Mouse (Mus musculus) midbrain, embryonic 16.5 days (tissue): Measurements from ENCODE around the gene Gpank1. TPM values are rescaled to one million over a fixed set of nuclear protein-coding genes. Genes with fewer than 3 reads are reported as not detected.

Experiments
- ATAC-seq: fragments of 200-750 bp; cut with Nextera tagmentation; 2 replicates; pipeline ENCODE4 v1.8.0; 2017; ENCODE audit warnings: moderate TSS enrichment
- H3K27ac ChIP-seq: fragments of 300-500 bp; sonication (generic); 2 replicates; pipeline ENCODE4 v1.5.1; 2014; ENCODE audit warnings: mild to moderate bottlenecking, low read length, mixed read lengths
- H3K27me3 ChIP-seq: fragments of 300-500 bp; sonication (generic); 2 replicates; pipeline ENCODE4 v1.6.1; 2014; ENCODE audit warnings: low read depth, low read length, mixed read lengths; ENCODE audit not compliant: control insufficient read depth, insufficient read depth
- H3K36me3 ChIP-seq: fragments of 300-500 bp; sonication (generic); 2 replicates; pipeline ENCODE4 v1.6.1; 2014; ENCODE audit warnings: mild to moderate bottlenecking, low read length, moderate library complexity, mixed read lengths; ENCODE audit not compliant: control insufficient read depth, insufficient read depth
- H3K4me1 ChIP-seq: fragments of 300-500 bp; sonication (generic); 2 replicates; pipeline ENCODE4 v1.6.1; 2014; ENCODE audit warnings: mild to moderate bottlenecking, low read length, mixed read lengths; ENCODE audit not compliant: control insufficient read depth, insufficient read depth
- H3K4me2 ChIP-seq: fragments of 300-500 bp; sonication (generic); 2 replicates; pipeline ENCODE4 v1.6.1; 2014; ENCODE audit warnings: mild to moderate bottlenecking, low read length, mixed read lengths
- H3K4me3 ChIP-seq: fragments of 300-500 bp; sonication (generic); 2 replicates; pipeline ENCODE4 v1.5.1; 2014; ENCODE audit warnings: low read depth, mild to moderate bottlenecking, low read length, moderate library complexity, mixed read lengths
- H3K9ac ChIP-seq: fragments of 300-500 bp; sonication (generic); 2 replicates; pipeline ENCODE4 v1.6.1; 2014; ENCODE audit warnings: low read depth, low read length, mixed read lengths
- H3K9me3 ChIP-seq: fragments of 300-500 bp; sonication (generic); replicated peaks from 2 replicates; pipeline ENCODE4 v1.6.1; 2014; ENCODE audit warnings: mild to moderate bottlenecking, low read length, mixed read lengths; ENCODE audit not compliant: control insufficient read depth, poor library complexity, severe bottlenecking
- WGBS: fragments of 180-500 bp; shearing (Covaris S2); extraction: QIAGEN DNeasy Blood & Tissue Kit; methylation state at CpG from one replicate; pipeline ENCODE4 v1.1.7; 2014; 5-methylcytosine and 5-hydroxymethylcytosine counted together
- polyA plus RNA-seq: library from polyadenylated mRNA; unstranded; fragments of >200 nt; fragmentation: Nextera tagmentation; extraction: Ambion mirVana; gene quantifications from 2 replicates; pipeline ENCODE4 v1.2.1, GENCODE M21; 2015

Gene Gpank1
- polyA plus RNA-seq, 1 experiment from 2014 or later: 24.3 TPM

DNA sequence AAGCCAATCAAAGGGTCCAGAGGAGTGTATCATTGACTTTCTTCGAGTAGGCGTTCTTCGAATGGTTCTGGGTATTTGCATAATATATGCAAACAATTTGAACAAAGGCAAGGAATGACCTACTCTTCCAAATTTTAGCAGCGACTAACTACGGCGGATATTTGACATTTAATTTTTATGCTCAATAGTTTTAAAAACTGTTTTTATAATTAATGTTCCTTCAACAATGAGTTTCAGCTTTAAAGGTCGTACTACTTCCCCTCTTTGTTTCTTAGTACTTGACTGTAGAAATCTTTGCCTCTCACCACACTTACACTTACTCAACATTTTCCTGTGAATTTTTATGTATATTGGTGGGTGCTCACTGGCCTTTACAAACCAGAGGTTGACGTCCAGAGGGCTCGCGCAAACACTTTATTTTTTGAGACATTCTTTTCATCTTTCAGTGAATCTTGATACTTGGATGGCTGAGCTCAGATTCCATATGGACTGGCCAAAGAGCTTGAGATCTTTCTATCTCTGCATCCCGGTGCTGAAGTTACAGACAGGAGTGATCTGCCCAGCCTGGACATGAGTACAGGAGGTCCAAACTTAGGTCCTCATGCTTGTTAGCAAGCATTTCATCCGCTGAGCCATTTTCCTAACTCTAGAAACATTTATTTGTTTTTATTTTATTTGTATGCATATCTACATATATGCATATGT, 44.3 kb downstream of the Gpank1 start:
- ATAC-seq: no peak

GRCm38 (mm10) chr17:35166352-35167035, 45.2 kb downstream of the Gpank1 start:
- no peak for ATAC-seq
- Histone ChIP-seq H3K9me3 (no peaks in the 10 kb centered on the region), H3K9ac (peak overlapping the region; percentile 63; the same call in 1 of the 2 replicates), H3K4me2 (peak overlapping the region; percentile 66), H3K4me3 (peak overlapping the region; percentile 99), H3K27me3 (no peaks in the 10 kb centered on the region), H3K4me1 (peaks cover 27% of the 10 kb centered on the region), H3K36me3 (no peaks in the 10 kb centered on the region; the same call in 1 of the 2 replicates), H3K27ac (peak overlapping the region; percentile 99)
- WGBS: 66% methylated on average over 8 of the region's 8 CpGs

More for the DNA sequence above, 44.3 kb downstream of the Gpank1 start:
- peak overlapping the region; percentile 99 for H3K4me3 ChIP-seq
- H3K4me1 ChIP-seq: peaks cover 29% of the 10 kb centered on the region
- H3K9ac ChIP-seq: peak overlapping the region; percentile 63
- no peaks in the 10 kb centered on the region for H3K27me3 ChIP-seq
- peak overlapping the region; percentile 99 for H3K27ac ChIP-seq
- H3K9me3 ChIP-seq: no peaks in the 10 kb centered on the region
- H3K36me3 ChIP-seq: peaks cover 8% of the 10 kb centered on the region
- 17% methylated on average over 12 of the region's 12 CpGs for WGBS
- H3K4me2 ChIP-seq: peak overlapping the region; percentile 66

GRCm38 (mm10) chr17:35167794-35168193, 46.5 kb downstream of the Gpank1 start:
- H3K4me1 ChIP-seq: peaks cover 16% of the 10 kb centered on the region
- 88% methylated on average over 7 of the region's 7 CpGs for WGBS
- no peak for ATAC-seq
- H3K36me3 ChIP-seq: no peaks in the 10 kb centered on the region
- no peaks in the 10 kb centered on the region for H3K27me3 ChIP-seq
- no peaks in the 10 kb centered on the region for H3K9me3 ChIP-seq
- no peak overlapping the region for H3K4me3 ChIP-seq
- no peak overlapping the region for H3K9ac ChIP-seq
- H3K4me2 ChIP-seq: no peak overlapping the region
- no peak overlapping the region for H3K27ac ChIP-seq

- Histone ChIP-seq H3K36me3 (no peaks in the 10 kb centered on the region), H3K4me2 (no peak overlapping the region), H3K27ac (no peak overlapping the region), H3K9me3 (no peaks in the 10 kb centered on the region), H3K9ac (no peak overlapping the region), H3K4me3 (no peak overlapping the region), H3K27me3 (no peaks in the 10 kb centered on the region), H3K4me1 (peaks cover 10% of the 10 kb centered on the region)
- no peak for ATAC-seq
- WGBS: 18% methylated on average over 4 of the region's 4 CpGs
Measured at GRCm38 (mm10) chr17:35168541-35169207, 47.4 kb downstream of the Gpank1 start.

DNA sequence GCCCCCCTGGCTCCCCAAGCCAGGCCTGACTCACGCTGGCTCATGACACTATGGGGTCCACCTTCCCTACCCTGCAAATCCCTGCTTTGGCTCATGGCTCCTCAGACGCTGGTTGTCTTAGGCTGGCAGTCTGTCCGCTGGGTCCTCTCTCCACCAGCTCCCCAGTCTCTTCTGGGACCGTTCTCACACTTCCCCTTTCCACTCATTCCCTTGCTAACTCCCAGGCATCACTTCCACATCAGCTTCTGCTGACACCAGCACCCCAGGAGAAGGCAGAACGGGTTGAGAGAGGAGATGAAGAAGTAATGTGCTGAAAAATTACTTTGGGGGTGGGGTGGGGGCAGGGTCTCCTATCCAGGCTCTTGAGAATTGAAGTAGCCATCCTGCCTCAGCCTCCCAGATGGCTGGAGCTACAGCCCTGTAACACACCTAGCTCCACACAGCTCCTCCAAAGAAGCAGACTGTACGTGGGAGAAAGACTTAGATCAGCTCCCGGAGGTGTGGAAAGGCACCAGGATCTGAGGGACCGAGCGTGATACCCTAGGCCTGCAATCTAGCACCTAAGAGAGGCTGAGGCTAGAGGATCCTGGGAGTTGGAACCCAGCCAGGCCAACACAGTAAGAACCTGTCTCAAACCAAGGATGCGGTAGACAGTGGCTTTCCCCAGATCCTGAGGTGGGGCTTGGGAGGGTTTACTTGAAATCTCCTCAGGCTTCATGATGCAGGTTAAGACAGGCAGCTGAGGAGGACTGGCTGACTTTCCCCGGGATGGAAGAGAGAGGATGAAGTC, 51.4 kb downstream of the Gpank1 start:
- Histone ChIP-seq H3K4me3 (no peak overlapping the region), H3K9ac (no peak overlapping the region), H3K9me3 (no peaks in the 10 kb centered on the region), H3K27ac (no peak overlapping the region), H3K27me3 (no peaks in the 10 kb centered on the region), H3K4me1 (no peaks in the 10 kb centered on the region), H3K4me2 (no peak overlapping the region), H3K36me3 (no peaks in the 10 kb centered on the region)
- no peak for ATAC-seq
- 67% methylated on average over 11 of the region's 11 CpGs for WGBS

- Histone ChIP-seq H3K27ac (no peak overlapping the region), H3K9me3 (no peaks in the 10 kb centered on the region), H3K4me3 (no peak overlapping the region), H3K36me3 (no peaks in the 10 kb centered on the region), H3K4me1 (no peaks in the 10 kb centered on the region), H3K4me2 (no peak overlapping the region), H3K27me3 (no peaks in the 10 kb centered on the region), H3K9ac (no peak overlapping the region)
- ATAC-seq: no peak
- 82% methylated on average over 3 of the region's 3 CpGs for WGBS
Measured at GRCm38 (mm10) chr17:35173329-35173728, 52.1 kb downstream of the Gpank1 start.

Other genes starting within 250 kb of the Gpank1 start
- gene Zbtb12, start 242.0 kb upstream of the Gpank1 start, polyA plus RNA-seq: 12.4 and 13.1 TPM in 2 replicates
- gene Gm20547, start 239.4 kb upstream of the Gpank1 start, polyA plus RNA-seq: 0.16 TPM in 1 of 2 replicates, not detected in the other
- gene C2, start 223.2 kb upstream of the Gpank1 start, polyA plus RNA-seq: 1.6 and 2.4 TPM in 2 replicates
- gene Ehmt2, start 223.0 kb upstream of the Gpank1 start, polyA plus RNA-seq: 99.8 and 102 TPM in 2 replicates
- 0.09 TPM in 1 of 2 replicates, not detected in the other for gene Slc44a4, start 207.0 kb upstream of the Gpank1 start, polyA plus RNA-seq
- gene Neu1, start 190.2 kb upstream of the Gpank1 start, polyA plus RNA-seq: 38.6 and 42.3 TPM in 2 replicates
- 0.24 TPM in 1 of 2 replicates, not detected in the other for gene Hspa1b, start 162.2 kb upstream of the Gpank1 start, polyA plus RNA-seq
- not detected in 2 replicates for gene Gm20481, start 151.5 kb upstream of the Gpank1 start, polyA plus RNA-seq
- 13.4 and 19.3 TPM in 2 replicates for gene Hspa1a, start 149.3 kb upstream of the Gpank1 start, polyA plus RNA-seq
- gene Hspa1l, start 148.8 kb upstream of the Gpank1 start, polyA plus RNA-seq: 2.0 and 2.4 TPM in 2 replicates
- 97.2 and 107 TPM in 2 replicates for gene Lsm2, start 139.6 kb upstream of the Gpank1 start, polyA plus RNA-seq
- 54.8 and 56.5 TPM in 2 replicates for gene Vars, start 120.5 kb upstream of the Gpank1 start, polyA plus RNA-seq
- 0.16 and 0.26 TPM in 2 replicates for gene Vwa7, start 104.9 kb upstream of the Gpank1 start, polyA plus RNA-seq
- gene Sapcd1, start 93.4 kb upstream of the Gpank1 start, polyA plus RNA-seq: 0.71 and 1.1 TPM in 2 replicates
- gene Msh5, start 74.7 kb upstream of the Gpank1 start, polyA plus RNA-seq: 1.9 and 2.4 TPM in 2 replicates
- 51.2 and 54.7 TPM in 2 replicates for gene Clic1, start 71.5 kb upstream of the Gpank1 start, polyA plus RNA-seq
- 312 and 341 TPM in 2 replicates for gene Ddah2, start 62.4 kb upstream of the Gpank1 start, polyA plus RNA-seq
- gene Ly6g6c, start 56.1 kb upstream of the Gpank1 start, polyA plus RNA-seq: 0.30 TPM in 1 of 2 replicates, not detected in the other
- gene Mpig6b, start 55.3 kb upstream of the Gpank1 start, polyA plus RNA-seq: 0.12 and 0.15 TPM in 2 replicates
- gene Ly6g6e, start 44.6 kb upstream of the Gpank1 start, polyA plus RNA-seq: 0.26 and 0.31 TPM in 2 replicates
- 0.57 and 1.5 TPM in 2 replicates for gene Ly6g6d, start 43.4 kb upstream of the Gpank1 start, polyA plus RNA-seq
- not detected in 2 replicates for gene Ly6g6f, start 35.8 kb upstream of the Gpank1 start, polyA plus RNA-seq
- gene Abhd16a, start 32.2 kb upstream of the Gpank1 start, polyA plus RNA-seq: 105 and 107 TPM in 2 replicates
- gene Ly6g5c, start 13.2 kb upstream of the Gpank1 start, polyA plus RNA-seq: not detected in 2 replicates
- gene Ly6g5b, start 6.0 kb upstream of the Gpank1 start, polyA plus RNA-seq: 1.5 TPM in 2 replicates
- 315 and 331 TPM in 2 replicates for gene Csnk2b, start 598 bp downstream of the Gpank1 start, polyA plus RNA-seq
- 7.8 and 8.7 TPM in 2 replicates for gene D17H6S53E, start 4.9 kb downstream of the Gpank1 start, polyA plus RNA-seq
- gene Apom, start 10.6 kb downstream of the Gpank1 start, polyA plus RNA-seq: 0.24 and 0.29 TPM in 2 replicates
- 70.5 and 75.7 TPM in 2 replicates for gene Bag6, start 13.7 kb downstream of the Gpank1 start, polyA plus RNA-seq
- 148 and 167 TPM in 2 replicates for gene Prrc2a, start 43.4 kb downstream of the Gpank1 start, polyA plus RNA-seq
- gene Aif1, start 54.6 kb downstream of the Gpank1 start, polyA plus RNA-seq: 6.2 and 6.9 TPM in 2 replicates
- 4.7 and 5.9 TPM in 2 replicates for gene Lst1, start 67.0 kb downstream of the Gpank1 start, polyA plus RNA-seq
- gene Ltb, start 73.0 kb downstream of the Gpank1 start, polyA plus RNA-seq: 0.48 and 0.62 TPM in 2 replicates
- not detected in 2 replicates for gene Tnf, start 80.6 kb downstream of the Gpank1 start, polyA plus RNA-seq
- gene Lta, start 83.9 kb downstream of the Gpank1 start, polyA plus RNA-seq: 0.45 and 1.1 TPM in 2 replicates
- gene Gm16181, start 99.4 kb downstream of the Gpank1 start, polyA plus RNA-seq: 0.38 and 0.57 TPM in 2 replicates
- gene Atp6v1g2, start 112.2 kb downstream of the Gpank1 start, polyA plus RNA-seq: 111 and 139 TPM in 2 replicates
- gene Nfkbil1, start 114.3 kb downstream of the Gpank1 start, polyA plus RNA-seq: 9.2 and 9.4 TPM in 2 replicates
- gene Ddx39b, start 120.3 kb downstream of the Gpank1 start, polyA plus RNA-seq: 339 and 357 TPM in 2 replicates
- 82.5 and 109 TPM in 2 replicates for gene H2-D1, start 141.3 kb downstream of the Gpank1 start, polyA plus RNA-seq
- 0.38 and 0.52 TPM in 2 replicates for gene H2-Q1, start 198.9 kb downstream of the Gpank1 start, polyA plus RNA-seq
- gene H2-Q2, start 220.8 kb downstream of the Gpank1 start, polyA plus RNA-seq: 4.4 and 7.6 TPM in 2 replicates